Mouse (Mus musculus) natural killer cell, adult 2 months (primary cell): Measurements from ENCODE around the gene Zfp935.
A peak's percentile ranks its signal among the peaks of the same experiment; 100 is the strongest.
"Not testable (repeated sequence)": the region's sequence is repeated elsewhere in the genome, so short reads cannot be mapped to it uniquely, and the experiment has no call there.

ENCODE experiments used
- DNase-seq, 2 experiments: peaks; one replicate each; pipeline ENCODE4 v3.0.0; 2022; ENCODE audit warnings: low spot score in 2 of 2

Zfp935 gene

DNA sequence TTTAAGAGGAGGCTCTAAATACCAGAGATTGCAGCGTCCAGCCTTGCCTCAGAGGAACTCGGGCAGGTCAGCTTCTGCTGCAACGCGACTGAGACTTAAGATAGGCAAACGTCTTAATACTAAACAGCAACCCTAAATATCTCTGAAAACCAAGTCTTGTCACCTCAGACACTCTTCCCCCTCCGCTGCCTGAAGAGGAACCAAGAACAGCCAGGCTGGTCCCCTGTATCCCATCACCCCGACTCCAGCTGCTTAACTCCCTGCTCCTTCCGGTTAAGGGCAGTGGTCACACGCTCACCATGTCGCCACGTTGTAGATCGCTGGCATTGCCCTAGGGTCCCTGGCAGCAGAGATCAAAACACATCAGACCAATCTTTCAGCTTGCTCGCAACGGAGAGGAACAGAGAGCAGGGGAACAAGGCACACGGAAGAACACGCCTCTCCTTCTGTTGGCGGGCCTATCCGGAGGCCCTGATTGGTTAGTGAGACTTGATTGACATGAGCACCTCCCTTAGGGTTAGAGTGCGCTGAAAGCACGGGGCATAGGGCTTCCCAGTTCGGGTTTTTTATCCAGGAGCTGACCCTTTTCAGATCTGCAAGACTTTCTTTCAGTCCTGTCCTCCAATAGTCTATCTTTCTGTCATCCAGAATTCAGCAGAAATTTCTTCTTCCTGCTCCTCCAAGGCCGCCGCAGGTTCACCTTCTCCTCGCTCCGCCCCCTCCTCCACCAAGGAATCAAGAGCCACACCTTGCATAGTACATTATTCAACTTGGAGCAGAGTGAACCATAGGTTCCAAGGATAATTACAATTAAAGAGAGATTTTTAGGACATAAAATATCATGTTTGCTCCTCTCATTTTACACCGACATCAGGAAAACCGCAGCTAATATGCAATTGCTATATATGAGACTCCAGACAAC lies at the start of gene Zfp935:
Gene Zfp935 (minus strand): TSS at position 323 of the 922 bp plus-strand sequence.
- DNase-seq: peak; percentile 54 to 61

DNA sequence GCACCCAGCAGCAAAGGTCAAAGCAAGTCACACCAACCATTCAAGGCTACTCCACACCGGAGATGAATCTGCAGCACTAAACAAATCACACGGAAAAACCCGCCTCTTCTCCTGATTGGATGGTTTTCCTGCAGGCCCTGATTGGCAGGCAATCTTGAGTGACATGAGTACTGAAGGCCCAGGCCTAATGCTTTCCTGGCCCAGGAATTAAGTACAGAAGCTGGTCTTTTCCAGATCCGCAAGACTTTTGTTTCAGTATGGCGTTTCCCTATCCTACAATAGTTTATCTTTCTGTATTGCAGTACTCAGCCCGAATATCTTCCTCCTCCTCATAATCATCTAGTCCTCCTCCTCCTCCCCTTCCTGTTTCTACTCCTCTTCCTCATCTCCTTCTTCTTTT lies 12.8 kb upstream of the Zfp935 start, which contains the start of gene Zfp934:
Gene Zfp934 (minus strand): TSS at position 101 of the 400 bp plus-strand sequence.
- DNase-seq: not testable (repeated sequence)

DNA sequence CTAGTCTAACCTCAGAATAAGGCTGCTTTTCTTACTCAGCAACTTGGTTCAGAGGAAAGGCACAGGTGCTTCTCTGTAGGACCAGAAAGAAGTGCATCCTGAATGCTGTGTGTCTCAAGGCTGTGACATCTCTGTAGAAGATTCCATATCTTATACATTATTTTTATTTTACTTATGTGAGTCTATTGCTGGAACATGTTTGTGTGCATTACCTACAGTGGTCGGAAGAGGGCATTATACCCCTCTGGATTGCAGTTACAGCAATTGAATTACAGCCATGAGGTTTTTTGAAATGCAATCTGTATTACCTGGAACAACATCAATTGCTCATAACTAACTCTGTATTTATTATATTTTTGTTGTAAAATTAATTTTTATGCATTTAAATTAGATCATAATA lies 3.4 kb upstream of the Zfp935 start:
- peak; percentile 1 to 21 for DNase-seq

DNA sequence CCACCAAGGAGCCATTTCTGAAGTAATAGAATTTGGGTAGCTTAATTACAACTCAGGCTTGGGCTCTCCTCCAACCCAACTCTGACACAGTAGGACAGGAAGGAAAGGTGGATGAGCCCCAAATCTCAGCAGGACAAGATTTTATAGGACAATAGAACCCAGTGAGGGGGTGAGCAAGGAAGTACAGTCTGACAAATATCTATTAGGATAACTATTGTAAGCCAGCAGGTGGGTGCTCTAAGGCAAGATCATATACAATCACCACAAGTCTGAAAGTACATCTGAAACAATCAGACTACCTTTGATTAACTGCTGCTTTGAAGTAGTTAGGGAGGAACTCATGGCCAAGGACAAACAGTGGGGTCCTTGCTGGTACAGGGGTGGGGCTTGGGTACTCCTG lies 28.2 kb downstream of the Zfp935 start:
- DNase-seq: not testable (repeated sequence)

DNA sequence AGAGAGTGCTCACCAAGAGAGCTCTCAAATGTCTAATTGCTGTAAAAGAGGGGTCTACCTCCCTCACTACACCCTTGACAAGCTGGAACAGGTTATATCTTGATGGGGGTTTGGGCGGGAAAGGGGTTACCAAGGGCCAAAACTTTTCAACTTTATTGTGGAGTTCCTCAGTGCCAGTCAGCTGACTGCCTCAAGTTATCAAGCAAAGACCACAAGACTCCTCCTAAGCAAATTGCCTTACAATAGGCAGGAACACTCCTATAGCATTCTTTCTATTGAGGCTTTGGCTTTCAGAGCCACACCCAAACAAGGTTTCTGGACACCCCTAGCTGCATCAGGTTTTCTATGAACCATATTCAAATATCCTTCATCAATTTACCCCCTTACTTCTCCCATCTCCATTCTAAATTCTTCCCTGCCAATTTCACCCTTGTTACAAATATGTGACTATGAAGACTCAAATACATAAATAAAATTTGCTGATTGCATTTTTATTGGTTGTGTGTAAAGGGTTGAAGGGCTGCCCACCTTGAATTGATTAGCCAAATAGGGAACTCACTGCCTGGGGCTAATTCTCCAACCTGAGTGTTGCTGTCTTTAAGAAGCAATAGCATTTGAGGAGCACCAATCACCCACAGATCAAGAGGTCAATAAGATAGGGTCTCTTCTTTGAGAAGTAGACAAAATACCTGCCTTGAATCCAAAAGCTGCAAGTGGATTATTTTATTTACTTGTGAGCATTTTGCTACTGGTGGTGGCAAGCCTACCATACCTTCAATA lies 47.5 kb downstream of the Zfp935 start:
- not testable (repeated sequence) for DNase-seq

DNA sequence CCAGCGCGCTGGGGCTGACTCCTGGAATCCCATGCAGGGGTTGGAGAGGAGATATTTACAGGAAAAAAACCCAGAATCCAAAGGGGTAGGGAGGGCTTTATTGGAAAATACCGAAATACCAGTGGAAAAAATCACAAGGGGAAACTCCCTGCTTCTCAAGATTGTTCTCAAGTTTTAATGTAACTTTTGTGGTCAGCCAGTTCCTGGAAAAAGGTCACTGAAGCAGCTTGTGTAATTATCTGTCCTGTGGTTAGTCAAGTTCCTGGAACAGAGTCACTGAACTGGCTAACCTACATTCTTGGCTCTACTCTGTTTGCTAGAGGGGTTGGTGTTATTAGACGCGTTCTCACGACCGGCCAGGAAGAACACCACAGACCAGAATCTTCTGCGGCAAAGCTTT lies 85.7 kb downstream of the Zfp935 start:
- not testable (repeated sequence) for DNase-seq

DNA sequence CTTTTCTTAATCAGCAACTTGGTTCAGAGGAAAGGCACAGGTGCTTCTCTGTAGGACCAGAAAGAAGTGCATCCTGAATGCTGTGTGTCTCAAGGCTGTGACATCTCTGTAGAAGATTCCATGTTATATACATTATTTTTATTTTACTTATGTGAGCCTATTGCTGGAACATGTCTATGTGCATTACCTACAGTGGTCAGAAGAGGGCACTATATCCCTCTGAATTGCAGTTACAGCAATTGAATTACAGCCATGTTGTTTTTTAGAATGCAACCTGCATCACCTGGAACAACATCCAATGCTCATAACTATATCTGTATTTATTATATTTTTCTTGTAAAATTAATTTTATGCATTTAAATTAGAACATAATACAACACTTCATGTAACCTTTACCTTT lies 88.4 kb downstream of the Zfp935 start:
- DNase-seq: peak; percentile 50 to 55

DNA sequence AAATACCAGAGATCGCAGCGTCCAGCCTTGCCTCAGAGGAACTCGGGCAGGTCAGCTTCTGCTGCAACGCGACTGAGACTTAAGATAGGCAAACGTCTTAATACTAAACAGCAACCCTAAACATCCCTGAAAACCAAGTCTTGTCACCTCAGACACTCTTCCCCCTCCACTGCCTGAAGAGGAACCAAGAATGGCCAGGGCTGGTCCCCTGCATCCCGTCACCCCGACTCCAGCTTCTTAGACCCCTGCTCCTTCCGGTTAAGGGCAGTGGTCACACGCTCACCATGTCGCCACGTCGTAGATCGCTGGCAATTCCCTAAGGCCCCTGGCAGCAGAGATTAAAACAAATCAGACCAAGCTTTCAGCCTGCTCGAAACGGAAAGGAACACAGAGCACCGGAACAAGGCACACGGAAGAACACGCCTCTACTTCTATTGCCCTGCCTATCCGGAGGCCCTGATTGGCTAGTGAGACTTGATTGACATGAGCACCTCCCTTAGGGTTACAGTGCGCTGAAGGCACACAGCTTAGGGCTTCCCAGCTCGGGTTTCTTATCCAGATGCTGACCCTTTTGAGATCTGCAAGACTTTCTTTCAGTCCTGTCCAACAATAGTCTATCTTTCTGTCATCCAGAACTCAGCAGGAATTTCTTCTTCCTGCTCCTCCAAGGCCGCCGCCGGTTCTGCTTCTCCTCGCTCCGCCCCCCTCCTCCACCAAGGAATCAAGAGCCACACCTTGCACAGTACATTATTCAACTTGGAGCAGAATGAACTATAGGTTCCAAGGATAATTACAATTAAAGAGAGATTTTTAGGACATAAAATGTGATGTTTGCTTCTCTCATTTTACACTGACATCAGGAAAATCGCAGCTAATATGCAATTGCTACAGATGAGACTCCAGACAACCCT lies 91.6 kb downstream of the Zfp935 start, which contains the start of gene Gm49359:
Gene Gm49359 (minus strand): TSS at position 409 of the 911 bp plus-strand sequence.
- DNase-seq: peak; percentile 83 to 85
